In the genomic region with DNA sequence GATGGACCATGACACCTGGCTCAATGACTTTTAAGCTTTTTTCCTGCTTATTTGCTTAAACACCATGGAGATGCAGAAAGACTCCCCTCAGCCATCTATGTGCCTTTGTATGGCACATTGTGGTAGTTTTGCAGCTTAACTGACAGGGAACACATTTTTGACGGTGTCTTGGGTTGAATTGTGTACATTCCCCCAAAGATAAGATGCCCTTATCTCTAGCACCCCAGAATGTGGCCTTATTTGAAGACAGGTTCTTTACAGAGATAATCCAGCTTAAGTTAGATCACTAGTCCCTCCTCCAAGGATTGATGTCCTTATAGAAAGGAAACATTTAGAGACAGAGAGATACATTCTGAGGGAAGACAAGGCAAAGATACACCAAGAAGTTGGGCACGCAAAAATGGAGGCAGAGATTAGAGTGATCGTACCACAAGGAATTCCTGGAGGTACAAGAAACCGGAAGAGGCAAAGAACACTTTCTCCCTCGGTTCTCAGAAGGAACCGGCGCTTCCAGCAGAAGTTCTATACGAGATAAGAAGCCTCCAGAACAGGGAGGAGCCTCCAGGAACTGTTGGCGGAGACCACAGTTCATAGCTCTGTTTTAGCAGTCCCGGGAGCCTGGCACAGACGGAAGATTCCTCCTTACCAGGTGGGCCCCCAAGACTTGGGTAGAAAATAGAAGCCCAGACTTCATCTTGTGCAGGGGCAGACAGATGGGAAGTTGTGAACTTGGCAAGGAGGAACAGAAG, we compare ENCODE assay signal across 1 mouse cellular context.
A peak's percentile ranks its signal among the peaks of the same experiment; 100 is the strongest.
TF ChIP-seq lines count a peak whose summit lies in the region.

No protein-coding gene starts in this region.

TF ChIP-seq in MEL, 35 proteins besides CTCF, POLR2A, EP300 and RAD21 (continued from another document):
- TF ChIP-seq SMC3 (IDR thresholded peaks at IDR 0.05; ENCODE audit: low read depth, low read length) (no peak), CHD1 (IDR thresholded peaks at IDR 0.05; ENCODE audit: low read depth, low read length) (no peak), TCF12 (IDR thresholded peaks at IDR 0.05; ENCODE audit: low read depth, low read length) (peak; percentile 90), BHLHE40 (IDR thresholded peaks at IDR 0.05; ENCODE audit: borderline replicate concordance, low read depth, low read length) (peak; percentile 19; the same call in 1 of the 2 replicates), NELFE (IDR thresholded peaks at IDR 0.05; ENCODE audit: low read depth, low read length) (no peak), MAZ (IDR thresholded peaks at IDR 0.05; ENCODE audit: low read depth, low read length) (no peak), POLR2AphosphoS5 (IDR thresholded peaks at IDR 0.05; ENCODE audit: borderline replicate concordance, low read depth, low read length) (no peak), HCFC1 (IDR thresholded peaks at IDR 0.05; ENCODE audit: low read depth, low read length) (no peak), ETS1 (IDR thresholded peaks at IDR 0.05; ENCODE audit: low read depth, low read length) (peak; percentile 70; the same call in 1 of the 2 replicates), MYB (IDR thresholded peaks at IDR 0.05; ENCODE audit: low read depth, low read length) (no peak), MYC (IDR thresholded peaks at IDR 0.05; ENCODE audit: low read depth, low read length) (no peak), MEF2A (IDR thresholded peaks at IDR 0.05; ENCODE audit: extremely low read depth, insufficient replicate concordance, low read depth, low read length, poor library complexity, severe bottlenecking) (no peak), SIN3A (IDR thresholded peaks at IDR 0.05; ENCODE audit: low read length) (peak; percentile 33), JUND (IDR thresholded peaks at IDR 0.05; ENCODE audit: low read depth, low read length) (no peak), ZC3H11A (IDR thresholded peaks at IDR 0.05; ENCODE audit: low read depth, low read length) (no peak), NRF1 (IDR thresholded peaks at IDR 0.05; ENCODE audit: insufficient read depth, low read depth, low read length, poor library complexity, severe bottlenecking) (no peak), KAT2A (conservative IDR thresholded peaks at IDR 0.05; ENCODE audit: low read depth, low read length) (no peak), USF1 (IDR thresholded peaks at IDR 0.05; ENCODE audit: low read depth, low read length) (no peak), GABPA (IDR thresholded peaks at IDR 0.05; ENCODE audit: low read depth, low read length) (no peak), USF2 (IDR thresholded peaks at IDR 0.05; ENCODE audit: borderline replicate concordance in 1 of 2, insufficient read depth in 1 of 2, low read depth in 1 of 2, low read length in 2 of 2) (no peak), RCOR1 (IDR thresholded peaks at IDR 0.05; ENCODE audit: low read depth, low read length) (no peak), MXI1 (IDR thresholded peaks at IDR 0.05; ENCODE audit: low read depth, low read length) (no peak), CHD2 (IDR thresholded peaks at IDR 0.05; ENCODE audit: low read length) (no peak), ZKSCAN1 (IDR thresholded peaks at IDR 0.05; ENCODE audit: low read depth, low read length) (no peak), ZMIZ1 (IDR thresholded peaks at IDR 0.05; ENCODE audit: low read depth, low read length) (no peak)
